Mouse (Mus musculus): Measurements from ENCODE around the gene 3110001I22Rik.

3110001I22Rik gene

DNA sequence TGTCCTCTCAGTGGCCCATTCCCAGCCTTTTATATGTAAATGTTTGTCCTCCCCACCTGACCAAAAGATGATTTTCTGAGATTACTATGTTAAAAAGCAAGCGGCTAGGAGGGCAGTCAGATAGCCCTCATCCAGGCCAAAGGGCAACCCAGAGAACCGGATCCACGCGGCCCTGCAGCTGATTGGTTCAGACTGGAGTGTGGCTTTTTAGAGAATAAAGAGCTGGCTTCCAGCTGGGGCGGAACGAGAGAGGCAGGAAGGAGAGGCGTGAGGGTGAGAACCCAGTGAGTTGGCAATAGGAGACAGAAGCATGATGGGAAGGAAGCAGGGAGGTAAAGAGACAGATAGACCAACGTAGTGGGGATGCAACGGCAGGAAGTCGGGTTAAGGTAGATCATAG, 51.2 kb downstream of the 3110001I22Rik start:
- DNase-seq: no peak

DNA sequence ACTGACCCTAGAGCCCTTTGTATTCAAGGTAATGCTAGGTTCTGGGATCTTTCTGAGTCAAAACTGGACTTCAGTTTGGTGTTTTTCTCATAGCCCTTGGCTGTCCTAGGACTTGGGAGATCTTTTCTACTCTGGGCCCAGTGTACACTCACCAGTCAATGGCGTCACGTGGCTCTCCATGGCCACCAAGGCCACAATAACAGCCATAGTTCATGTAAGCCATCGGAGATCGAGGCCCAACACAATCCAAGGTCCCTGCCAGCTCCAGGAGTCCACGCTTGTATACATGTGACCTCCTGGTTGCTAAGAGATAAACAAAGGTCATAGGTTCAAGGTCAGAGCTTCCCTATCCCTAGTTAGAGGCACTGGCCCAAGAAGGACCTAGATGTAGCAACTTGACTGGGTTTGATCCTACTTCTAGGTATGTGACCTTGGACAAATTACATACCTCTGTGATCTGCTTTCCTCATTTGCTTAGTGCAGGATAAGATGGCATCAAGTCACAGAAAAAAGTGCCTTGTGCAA, 56.1 kb downstream of the 3110001I22Rik start:
- DNase-seq: no peak
